Mouse (Mus musculus) midbrain, embryonic 14.5 days (tissue): ENCODE results near the gene Fbxw15. TPM values are rescaled to one million over a fixed set of nuclear protein-coding genes. Genes with fewer than 3 reads are reported as not detected.
"Not testable (repeated sequence)": the region's sequence is repeated elsewhere in the genome, so short reads cannot be mapped to it uniquely, and the experiment has no call there.

ENCODE experiments used
- ATAC-seq: fragments of 200-750 bp; cut with Nextera tagmentation; 2 replicates; pipeline ENCODE4 v1.8.0; 2017; ENCODE audit warnings: moderate number of reproducible peaks, moderate library complexity; ENCODE audit not compliant: low FRiP score, low TSS enrichment
- DNase-seq: peaks from one replicate; pipeline ENCODE4 v3.0.0-alpha.2; 2015
- H3K27ac ChIP-seq: fragments of 300-500 bp; sonication (generic); replicated peaks from 2 replicates; pipeline ENCODE4 v1.5.1; 2014; ENCODE audit warnings: mild to moderate bottlenecking, low read depth, low read length, moderate library complexity
- H3K27me3 ChIP-seq: fragments of 300-500 bp; sonication (generic); 2 replicates; pipeline ENCODE4 v1.6.1; 2014; ENCODE audit warnings: low read length, control low read depth, mixed read lengths; ENCODE audit not compliant: control insufficient read depth, insufficient read depth
- H3K36me3 ChIP-seq: fragments of 300-500 bp; sonication (generic); 2 replicates; pipeline ENCODE4 v1.6.1; 2014; ENCODE audit warnings: low read length, control low read depth; ENCODE audit not compliant: control insufficient read depth, insufficient read depth
- H3K4me1 ChIP-seq: fragments of 300-500 bp; sonication (generic); 2 replicates; pipeline ENCODE4 v1.6.1; 2014; ENCODE audit warnings: mild to moderate bottlenecking, antibody characterized with exemption, low read length, control low read depth; ENCODE audit not compliant: control insufficient read depth, insufficient read depth
- H3K4me2 ChIP-seq: fragments of 300-500 bp; sonication (generic); 2 replicates; pipeline ENCODE4 v1.6.1; 2014; ENCODE audit warnings: mild to moderate bottlenecking, low read length, moderate library complexity
- H3K4me3 ChIP-seq: fragments of 300-500 bp; sonication (generic); replicated peaks from 2 replicates; pipeline ENCODE4 v1.5.1; 2014; ENCODE audit warnings: low read depth, low read length
- H3K9ac ChIP-seq: fragments of 300-500 bp; sonication (generic); replicated peaks from 2 replicates; pipeline ENCODE4 v1.6.1; 2014; ENCODE audit warnings: mild to moderate bottlenecking, low read length, moderate library complexity
- H3K9me3 ChIP-seq: fragments of 300-500 bp; sonication (generic); 2 replicates; pipeline ENCODE4 v1.6.1; 2016; ENCODE audit warnings: low read length, control low read depth, mixed read lengths; ENCODE audit not compliant: control insufficient read depth
- WGBS: fragments of 180-500 bp; shearing (Covaris S2); extraction: QIAGEN DNeasy Blood & Tissue Kit; methylation state at CpG from one replicate; pipeline ENCODE4 v1.1.7; 2014; 5-methylcytosine and 5-hydroxymethylcytosine counted together
- polyA plus RNA-seq: library from polyadenylated mRNA; unstranded; fragments of >200 nt; fragmentation: Nextera tagmentation; extraction: Ambion mirVana; gene quantifications from 2 replicates; pipeline ENCODE4 v1.2.1, GENCODE M21; 2014

Gene Fbxw15
- polyA plus RNA-seq, result not detected in 2 replicates

DNA sequence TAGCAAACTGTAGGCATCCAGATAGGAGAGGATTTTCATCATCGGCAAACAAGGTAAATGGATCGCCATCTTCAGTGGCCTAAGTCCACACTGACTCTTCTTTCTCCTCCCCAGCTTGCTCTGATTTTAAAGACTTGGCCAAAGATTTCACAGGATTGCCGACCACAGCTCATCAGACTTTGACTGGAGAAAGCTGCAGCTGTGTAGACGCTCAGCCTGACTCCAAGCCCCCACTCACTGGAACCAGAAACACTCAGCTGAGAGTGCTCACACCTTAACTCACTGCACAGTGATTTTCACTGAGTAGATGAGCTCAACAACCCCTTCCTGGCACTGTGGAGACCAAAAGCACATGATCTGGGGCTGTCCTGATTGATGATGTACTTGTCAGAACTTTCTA, at the start of gene Fbxw15:
TSS of gene Fbxw15 (minus strand) at position 101 of the 400 bp plus-strand sequence.
- H3K4me2 ChIP-seq, DNase-seq, H3K36me3 ChIP-seq, H3K9ac ChIP-seq, H3K4me3 ChIP-seq, ATAC-seq, H3K9me3 ChIP-seq, H3K4me1 ChIP-seq, H3K27ac ChIP-seq, H3K27me3 ChIP-seq: not testable (repeated sequence)
- WGBS, result 92% methylated on average over 4 of the region's 4 CpGs

DNA sequence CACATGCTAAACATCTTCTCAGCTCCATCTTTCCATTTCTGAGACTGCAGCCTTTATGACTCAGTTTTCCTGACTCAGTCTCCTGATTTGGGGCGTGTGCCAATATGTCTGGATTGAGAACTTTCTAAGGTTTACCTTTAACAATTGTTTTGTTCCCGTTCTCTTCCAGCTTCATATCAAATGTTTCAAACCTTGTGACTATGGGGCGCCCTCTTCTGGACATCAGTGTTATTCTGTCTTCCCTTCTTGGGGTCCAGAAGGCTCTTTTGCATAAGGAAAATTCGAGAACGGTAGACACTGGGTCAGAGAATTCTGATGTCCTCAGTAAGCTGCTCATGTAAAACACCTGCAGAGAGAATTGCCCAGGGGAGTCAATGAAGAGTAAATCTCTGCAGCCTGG, 38.8 kb upstream of the Fbxw15 start:
- not testable (repeated sequence) for H3K36me3 ChIP-seq, ATAC-seq, H3K9me3 ChIP-seq, H3K4me2 ChIP-seq, H3K4me1 ChIP-seq, H3K27me3 ChIP-seq, H3K4me3 ChIP-seq, H3K27ac ChIP-seq, H3K9ac ChIP-seq
- 42% methylated on average over 5 of the region's 5 CpGs for WGBS
- peak; percentile 53 for DNase-seq

DNA sequence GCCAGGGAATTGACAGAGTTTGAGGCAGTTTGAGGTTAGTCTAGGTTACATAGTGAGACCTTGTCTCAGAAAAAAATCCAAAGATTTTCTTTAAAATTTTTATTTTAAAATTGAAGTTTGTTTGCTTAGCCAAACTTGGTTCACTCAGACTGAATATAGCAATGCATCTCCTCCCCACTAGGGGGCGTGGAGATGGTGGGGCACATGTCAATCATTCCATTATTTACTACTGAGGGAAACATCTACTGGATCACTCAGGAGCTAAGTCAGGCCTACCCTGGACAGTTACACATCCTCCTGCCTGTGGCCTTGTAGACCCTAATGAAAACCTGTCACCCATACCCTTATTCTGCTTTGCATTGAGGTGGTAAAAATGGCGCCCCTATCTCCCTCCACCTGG, 34.1 kb upstream of the Fbxw15 start:
- H3K9ac ChIP-seq, H3K27ac ChIP-seq, ATAC-seq, H3K4me1 ChIP-seq, H3K27me3 ChIP-seq, H3K4me3 ChIP-seq, H3K4me2 ChIP-seq, H3K9me3 ChIP-seq, H3K36me3 ChIP-seq, DNase-seq: not testable (repeated sequence)
- whole genome bisulfite sequencing, result 62% methylated on average over 2 of the region's 2 CpGs

DNA sequence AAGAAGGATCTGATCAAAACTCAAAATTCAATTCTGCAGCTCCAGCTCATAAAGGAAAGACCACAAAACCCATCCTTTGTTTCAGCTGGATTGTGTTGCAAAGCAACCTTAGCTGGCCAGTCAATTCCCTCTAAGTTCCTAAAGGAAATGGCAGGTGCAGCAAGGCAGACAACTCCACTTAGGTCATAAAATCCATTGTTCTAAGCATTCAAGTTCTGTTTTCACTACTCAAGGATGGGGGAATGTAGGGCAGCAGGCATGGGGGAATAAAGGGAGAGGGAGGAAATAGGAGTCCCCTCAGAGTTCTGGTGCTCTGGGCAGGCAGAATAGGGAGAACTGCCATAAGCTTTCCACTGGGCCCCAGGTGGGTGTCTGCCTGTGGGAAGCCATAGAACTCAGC, 29.2 kb upstream of the Fbxw15 start:
- no peaks in the 10 kb centered on the region for H3K4me1 ChIP-seq
- no peak overlapping the region for H3K9ac ChIP-seq
- H3K4me3 ChIP-seq, result no peak overlapping the region
- H3K36me3 ChIP-seq, result no peaks in the 10 kb centered on the region
- no peak overlapping the region for H3K27ac ChIP-seq
- ATAC-seq (no peak), DNase-seq (no peak)
- H3K4me2 ChIP-seq, result no peak overlapping the region
- H3K27me3 ChIP-seq, result no peaks in the 10 kb centered on the region
- H3K9me3 ChIP-seq, result no peaks in the 10 kb centered on the region

DNA sequence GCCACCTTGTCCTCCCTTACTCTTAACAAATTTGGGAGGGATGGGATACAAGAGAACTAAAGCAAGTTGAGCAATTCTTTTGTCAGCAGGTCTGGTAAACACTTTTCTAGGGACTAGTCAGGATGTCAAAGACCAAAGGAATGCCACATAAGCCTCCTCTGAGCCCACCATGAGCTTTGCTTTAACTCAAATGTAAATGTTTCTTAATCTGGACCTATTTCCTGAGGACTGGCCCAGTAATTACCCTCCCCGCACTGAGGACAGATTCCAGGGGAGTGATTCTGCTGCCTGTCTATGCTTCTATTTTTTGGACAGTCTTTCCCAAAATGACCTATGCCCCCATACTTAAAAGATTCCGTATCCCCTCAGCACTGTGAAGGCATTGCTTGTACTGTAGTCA, 26.8 kb upstream of the Fbxw15 start:
- no peak overlapping the region for H3K9ac ChIP-seq
- 85% methylated on average over 2 of the region's 2 CpGs for WGBS
- H3K4me1 ChIP-seq, result no peaks in the 10 kb centered on the region
- H3K27me3 ChIP-seq, result no peaks in the 10 kb centered on the region
- H3K4me2 ChIP-seq, result no peak overlapping the region
- H3K4me3 ChIP-seq, result no peak overlapping the region
- DNase-seq, result no peak
- no peaks in the 10 kb centered on the region for H3K9me3 ChIP-seq
- H3K27ac ChIP-seq, result no peak overlapping the region
- no peaks in the 10 kb centered on the region for H3K36me3 ChIP-seq
- no peak for ATAC-seq

DNA sequence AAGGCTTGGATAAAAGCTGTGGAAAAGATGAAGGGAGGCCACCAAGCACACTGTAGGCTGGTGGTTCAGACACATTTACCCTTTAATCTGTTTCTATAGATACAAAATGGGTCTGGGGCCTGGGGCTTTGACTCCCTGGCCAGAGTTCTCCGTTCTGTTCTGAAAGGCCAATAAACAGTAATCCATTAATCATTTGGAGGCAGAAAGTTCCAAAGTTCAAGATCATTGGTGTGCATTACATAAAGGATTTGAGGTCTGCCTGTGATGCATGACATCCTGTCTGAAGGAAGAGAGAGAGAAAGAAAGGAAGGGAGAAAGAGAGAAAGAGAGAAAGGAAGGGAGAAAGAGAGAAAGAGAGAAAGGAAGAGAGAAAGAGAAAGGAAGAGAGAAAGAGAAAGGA, 2.5 kb downstream of the Fbxw15 start:
- Histone ChIP-seq H3K4me3 (no peak overlapping the region), H3K9me3 (no peaks in the 10 kb centered on the region), H3K27ac (no peak overlapping the region), H3K36me3 (no peaks in the 10 kb centered on the region), H3K9ac (no peak overlapping the region), H3K4me2 (no peak overlapping the region), H3K4me1 (no peaks in the 10 kb centered on the region), H3K27me3 (no peaks in the 10 kb centered on the region)
- DNase-seq, result no peak
- ATAC-seq, result no peak
- 83% methylated on average over 1 of the region's 1 CpGs for WGBS

DNA sequence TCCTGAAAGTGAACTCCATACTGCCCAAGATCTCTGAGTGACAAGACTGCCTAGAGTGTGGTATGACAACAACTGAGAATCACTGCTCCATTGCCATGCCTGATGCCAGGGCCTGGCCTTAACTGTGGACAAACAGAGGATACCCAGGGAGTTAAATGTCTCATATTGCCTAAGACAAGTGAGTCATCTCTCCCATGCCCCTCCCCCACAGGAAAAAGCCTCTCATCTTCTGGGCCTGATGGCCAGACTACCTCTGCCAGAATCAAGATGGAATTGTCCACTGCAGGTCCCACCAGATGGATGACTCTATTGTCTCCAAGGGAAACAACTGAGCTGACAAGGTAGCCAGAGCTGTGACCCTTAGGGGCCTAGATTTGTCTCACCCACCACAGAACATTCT, 6.0 kb downstream of the Fbxw15 start:
- not testable (repeated sequence) for DNase-seq, H3K9ac ChIP-seq, H3K36me3 ChIP-seq, H3K9me3 ChIP-seq, H3K27me3 ChIP-seq, H3K27ac ChIP-seq, ATAC-seq, H3K4me2 ChIP-seq, H3K4me1 ChIP-seq, H3K4me3 ChIP-seq

DNA sequence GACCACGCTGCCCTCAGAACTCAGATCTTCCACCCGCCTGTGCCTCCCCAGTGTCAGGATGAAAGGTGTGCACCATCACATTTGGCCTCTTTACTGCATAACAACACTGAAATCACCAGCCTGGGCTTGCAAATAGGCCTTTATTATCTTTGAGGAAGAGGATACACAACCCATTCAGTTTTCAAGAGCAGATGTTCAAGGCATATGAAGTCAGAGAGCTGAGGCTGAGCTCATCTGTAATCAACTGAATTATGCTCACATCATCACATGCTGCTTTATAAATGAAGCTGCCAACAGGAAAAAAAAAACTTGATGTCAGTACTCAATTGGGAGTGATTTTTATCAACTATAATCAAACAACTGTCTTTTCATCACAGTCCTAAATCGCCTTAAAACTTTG, 15.6 kb downstream of the Fbxw15 start:
- no peak overlapping the region for H3K4me3 ChIP-seq
- DNase-seq (no peak), ATAC-seq (no peak)
- no peaks in the 10 kb centered on the region for H3K36me3 ChIP-seq
- no peak overlapping the region for H3K27ac ChIP-seq
- no peaks in the 10 kb centered on the region for H3K9me3 ChIP-seq
- no peak overlapping the region for H3K4me2 ChIP-seq
- no peaks in the 10 kb centered on the region for H3K4me1 ChIP-seq
- WGBS, result 85% methylated on average over 3 of the region's 3 CpGs
- H3K27me3 ChIP-seq, result no peaks in the 10 kb centered on the region
- H3K9ac ChIP-seq, result no peak overlapping the region

DNA sequence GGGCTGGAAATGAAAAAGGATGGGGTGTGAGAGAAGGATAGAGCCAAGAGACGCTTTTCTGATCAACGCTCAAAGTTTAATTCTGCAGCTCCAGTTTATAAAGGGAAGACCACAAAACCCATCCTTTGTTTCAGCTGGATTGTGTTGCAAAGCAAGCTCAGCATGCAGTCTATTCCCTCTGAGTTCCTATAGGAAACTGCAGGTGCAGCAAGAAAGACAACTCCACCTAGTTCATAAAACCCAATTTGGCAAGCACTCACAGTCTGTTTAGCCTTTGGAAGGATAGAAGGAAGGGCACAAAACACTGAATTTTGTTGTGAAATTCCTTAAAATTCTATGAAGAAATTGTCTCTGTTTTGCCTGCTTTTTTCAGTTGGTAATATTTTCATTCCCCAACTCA, 18.4 kb downstream of the Fbxw15 start:
- H3K4me2 ChIP-seq, H3K4me3 ChIP-seq, H3K36me3 ChIP-seq, H3K27ac ChIP-seq, H3K9me3 ChIP-seq, DNase-seq, H3K9ac ChIP-seq, ATAC-seq, H3K4me1 ChIP-seq, H3K27me3 ChIP-seq: not testable (repeated sequence)
- 13% methylated on average over 2 of the region's 2 CpGs for WGBS
